ENCODE assay signal across 8 mouse cellular contexts in genomic region chr17:78221007-78221642, GRCm38 (mm10). TPM values are rescaled to one million over a fixed set of nuclear protein-coding genes. Genes with fewer than 3 reads are reported as not detected.
A peak's percentile ranks its signal among the peaks of the same experiment; 100 is the strongest.
DNase-seq lines count a peak whose midpoint lies in the region.

No protein-coding gene starts in this region.

- peak; percentile 21 for DNase-seq in cerebellum, adult 11 months
- DNase-seq in cerebellum, adult 8-10 months = no peak
- DNase-seq in left cerebral cortex, postnatal 25 days (ENCODE audit: low spot score in 2 of 2) = peak; percentile 31 to 51
- DNase-seq in left cerebral cortex, postnatal 36 days (ENCODE audit: low spot score in 2 of 2) = no peak
- peak; percentile 25 to 64 for DNase-seq in cerebellum, postnatal 25 days
- DNase-seq in kidney, postnatal 4 days = peak; percentile 71 to 76
- no peak for DNase-seq in thymus, postnatal 25 days
- no peak for DNase-seq in spleen, adult 18-20 months

- intact Hi-C loops in left cerebral cortex, postnatal 25 days (cut with DNase I) = no loop called here
- intact Hi-C loops in left cerebral cortex, postnatal 36 days (cut with DNase I) = no loop called here

RNA-seq across cellular contexts. Expression of gene Crim1, which starts 21.1 kb away (rescaled TPM):
- total RNA-seq in left cerebral cortex, postnatal 25 days (2021) = 10 to 100 TPM; 70.3 to 81.0 TPM
- 10 to 100 TPM; 79.6 to 82.6 TPM for total RNA-seq in left cerebral cortex, postnatal 36 days (2021)

Comparison
In these comparisons a context has a peak if more than half of its experiments do, and no peak if none do; other contexts are left out.
1. DNase-seq: peak in cerebellum, adult 11 months (single experiment), left cerebral cortex, postnatal 25 days (2 of 2), cerebellum, postnatal 25 days (2 of 2) and kidney, postnatal 4 days (2 of 2); none in cerebellum, adult 8-10 months (single experiment), left cerebral cortex, postnatal 36 days (0 of 2), thymus, postnatal 25 days (single experiment) and spleen, adult 18-20 months (0 of 2).